Mouse (Mus musculus): ENCODE measurements around the gene Svbp.

DNA sequence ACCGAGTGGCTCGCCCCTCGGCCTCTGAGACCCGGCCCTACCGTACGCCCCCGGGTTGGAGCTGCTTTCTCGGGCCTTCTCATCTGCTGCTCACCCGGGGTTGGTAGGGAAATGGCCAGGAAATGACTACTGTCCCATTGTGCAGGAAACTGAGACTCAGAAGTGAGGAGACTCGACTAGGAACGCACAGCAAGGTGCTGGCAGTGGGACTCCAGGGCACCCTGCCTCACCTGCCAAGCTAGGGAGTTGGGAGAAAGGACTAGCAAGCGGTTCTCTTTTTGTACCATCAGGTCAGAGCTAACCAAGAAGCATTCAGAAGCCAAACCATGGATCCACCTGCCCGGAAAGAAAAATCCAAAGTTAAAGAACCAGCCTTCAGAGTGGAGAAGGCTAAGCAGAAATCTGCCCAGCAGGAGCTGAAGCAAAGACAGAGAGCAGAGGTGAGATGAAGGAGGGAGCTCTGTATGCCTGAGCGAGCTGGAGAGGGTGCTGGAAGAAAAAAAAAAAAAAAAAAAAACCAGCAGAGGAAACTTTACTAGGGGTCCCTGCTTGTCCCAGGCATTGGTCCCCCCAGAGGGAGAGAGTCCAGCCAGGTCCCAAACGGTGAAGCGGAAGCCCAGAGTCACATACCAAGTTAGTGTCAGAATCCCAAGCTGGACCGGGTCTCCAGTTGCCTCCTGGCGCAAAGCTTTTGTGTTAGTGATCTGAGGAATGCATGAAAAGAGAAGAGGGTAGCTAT is 645 bp downstream of the Svbp start:
- TF ChIP-seq POLR2A (IDR thresholded peaks at IDR 0.05; ENCODE audit: insufficient read depth, low read depth, low read length) (no peak), CTCF (IDR thresholded peaks at IDR 0.05; ENCODE audit: insufficient read depth, low read depth, low read length) (no peak)

All from olfactory bulb, adult 2 months (tissue).